Mouse (Mus musculus): ENCODE measurements around the gene Ror1.

DNA sequence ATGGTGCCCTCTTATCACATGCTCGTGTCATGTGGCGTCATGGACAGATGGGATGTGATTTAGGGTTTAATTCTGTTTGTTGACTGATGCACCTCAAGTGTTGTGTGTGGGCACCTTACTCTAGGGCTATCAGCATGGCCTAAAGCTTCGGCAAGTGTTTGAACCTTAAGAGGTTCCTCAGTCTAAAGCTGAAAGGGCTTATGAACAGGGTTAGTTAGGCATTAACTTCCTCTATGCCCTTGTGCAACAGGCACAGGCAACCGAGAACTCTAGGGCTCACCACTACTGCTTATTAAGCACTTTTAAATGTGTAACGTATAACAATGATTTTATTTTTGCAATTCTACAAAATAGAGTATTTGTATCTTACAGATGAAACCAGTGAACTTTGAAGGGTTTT is 162.9 kb downstream of the Ror1 start:
- TF ChIP-seq ZC3H11A (IDR thresholded peaks at IDR 0.05; ENCODE audit: borderline replicate concordance, low read depth, low read length) (no peak), CHD2 (IDR thresholded peaks at IDR 0.05; ENCODE audit: low read depth, low read length) (no peak), HCFC1 (IDR thresholded peaks at IDR 0.05; ENCODE audit: borderline replicate concordance, insufficient read depth, low read length) (no peak), MAFK (IDR thresholded peaks at IDR 0.05; ENCODE audit: insufficient read depth, low read depth, low read length) (no peak)
